Mouse (Mus musculus): ENCODE data around the gene Gm4969. TPM values are rescaled to one million over a fixed set of nuclear protein-coding genes. Genes with fewer than 3 reads are reported as not detected.
A peak's percentile ranks its signal among the peaks of the same experiment; 100 is the strongest.

Gene Gm4969
- polyA plus RNA-seq, 1 experiment = 16.4 TPM

GRCm38 (mm10) chr7:19136673-19137334 lies 18.6 kb upstream of the Gm4969 start:
- H3K27me3 ChIP-seq (ENCODE audit: control insufficient read depth, insufficient read depth, low read length) = no peaks in the 10 kb centered on the region
- peaks cover 4% of the 10 kb centered on the region; the same call in 1 of the 2 replicates for H3K36me3 ChIP-seq (ENCODE audit: control insufficient read depth, insufficient read depth, low read length)
- no peak overlapping the region for H3K27ac ChIP-seq (ENCODE audit: control insufficient read depth, insufficient read depth, low read depth, low read length)
- H3K4me1 ChIP-seq (ENCODE audit: control insufficient read depth, insufficient read depth, low read length) = peaks cover under 1% of the 10 kb centered on the region; the same call in 1 of the 2 replicates
- H3K4me3 ChIP-seq (ENCODE audit: control insufficient read depth, low read depth, low read length) = no peak overlapping the region
- TF ChIP-seq CTCF (IDR thresholded peaks at IDR 0.05; ENCODE audit: control insufficient read depth, insufficient read depth, insufficient replicate concordance, low read depth, low read length) (no peak), POLR2A (IDR thresholded peaks at IDR 0.05; ENCODE audit: control insufficient read depth, low read depth, low read length) (no peak)

- peaks cover 3% of the 10 kb centered on the region; the same call in 1 of the 2 replicates for H3K36me3 ChIP-seq (ENCODE audit: control insufficient read depth, insufficient read depth, low read length)
- H3K27ac ChIP-seq (ENCODE audit: control insufficient read depth, insufficient read depth, low read depth, low read length) = no peak overlapping the region
- H3K4me1 ChIP-seq (ENCODE audit: control insufficient read depth, insufficient read depth, low read length) = peaks cover 3% of the 10 kb centered on the region; the same call in 1 of the 2 replicates
- no peaks in the 10 kb centered on the region for H3K27me3 ChIP-seq (ENCODE audit: control insufficient read depth, insufficient read depth, low read length)
- TF ChIP-seq POLR2A (IDR thresholded peaks at IDR 0.05; ENCODE audit: control insufficient read depth, low read depth, low read length) = no peak
- TF ChIP-seq CTCF (IDR thresholded peaks at IDR 0.05; ENCODE audit: control insufficient read depth, insufficient read depth, insufficient replicate concordance, low read depth, low read length) = no peak
- H3K4me3 ChIP-seq (ENCODE audit: control insufficient read depth, low read depth, low read length) = no peak overlapping the region
Measured at GRCm38 (mm10) chr7:19136168-19136567, 18.0 kb upstream of the Gm4969 start.

GRCm38 (mm10) chr7:19131324-19131848 lies 13.2 kb upstream of the Gm4969 start:
- H3K4me3 ChIP-seq (ENCODE audit: control insufficient read depth, low read depth, low read length) = peak overlapping the region; percentile 85
- H3K27ac ChIP-seq (ENCODE audit: control insufficient read depth, insufficient read depth, low read depth, low read length) = peak overlapping the region; percentile 86
- TF ChIP-seq POLR2A (IDR thresholded peaks at IDR 0.05; ENCODE audit: control insufficient read depth, low read depth, low read length) = peak; percentile 42; the same call in 1 of the 2 replicates
- TF ChIP-seq CTCF (IDR thresholded peaks at IDR 0.05; ENCODE audit: control insufficient read depth, insufficient read depth, insufficient replicate concordance, low read depth, low read length) = peak; percentile 76
- peaks cover 10% of the 10 kb centered on the region; the same call in 1 of the 2 replicates for H3K4me1 ChIP-seq (ENCODE audit: control insufficient read depth, insufficient read depth, low read length)
- H3K27me3 ChIP-seq (ENCODE audit: control insufficient read depth, insufficient read depth, low read length) = no peaks in the 10 kb centered on the region
- no peaks in the 10 kb centered on the region for H3K36me3 ChIP-seq (ENCODE audit: control insufficient read depth, insufficient read depth, low read length)

- peak overlapping the region; percentile 86 for H3K27ac ChIP-seq (ENCODE audit: control insufficient read depth, insufficient read depth, low read depth, low read length)
- H3K4me1 ChIP-seq (ENCODE audit: control insufficient read depth, insufficient read depth, low read length) = peaks cover 10% of the 10 kb centered on the region; the same call in 1 of the 2 replicates
- peak overlapping the region; percentile 85 for H3K4me3 ChIP-seq (ENCODE audit: control insufficient read depth, low read depth, low read length)
- TF ChIP-seq CTCF (IDR thresholded peaks at IDR 0.05; ENCODE audit: control insufficient read depth, insufficient read depth, insufficient replicate concordance, low read depth, low read length) (no peak), POLR2A (IDR thresholded peaks at IDR 0.05; ENCODE audit: control insufficient read depth, low read depth, low read length) (no peak)
- H3K27me3 ChIP-seq (ENCODE audit: control insufficient read depth, insufficient read depth, low read length) = no peaks in the 10 kb centered on the region
- no peaks in the 10 kb centered on the region for H3K36me3 ChIP-seq (ENCODE audit: control insufficient read depth, insufficient read depth, low read length)
Measured at GRCm38 (mm10) chr7:19130657-19131056, 12.5 kb upstream of the Gm4969 start.

GRCm38 (mm10) chr7:19129396-19129795 lies 11.2 kb upstream of the Gm4969 start:
- no peak overlapping the region for H3K27ac ChIP-seq (ENCODE audit: control insufficient read depth, insufficient read depth, low read depth, low read length)
- no peak overlapping the region for H3K4me3 ChIP-seq (ENCODE audit: control insufficient read depth, low read depth, low read length)
- TF ChIP-seq POLR2A (IDR thresholded peaks at IDR 0.05; ENCODE audit: control insufficient read depth, low read depth, low read length) (no peak), CTCF (IDR thresholded peaks at IDR 0.05; ENCODE audit: control insufficient read depth, insufficient read depth, insufficient replicate concordance, low read depth, low read length) (no peak)
- no peaks in the 10 kb centered on the region for H3K36me3 ChIP-seq (ENCODE audit: control insufficient read depth, insufficient read depth, low read length)
- peaks cover 10% of the 10 kb centered on the region; the same call in 1 of the 2 replicates for H3K4me1 ChIP-seq (ENCODE audit: control insufficient read depth, insufficient read depth, low read length)
- H3K27me3 ChIP-seq (ENCODE audit: control insufficient read depth, insufficient read depth, low read length) = no peaks in the 10 kb centered on the region

GRCm38 (mm10) chr7:19127744-19128143 lies 9.6 kb upstream of the Gm4969 start:
- peaks cover 10% of the 10 kb centered on the region; the same call in 1 of the 2 replicates for H3K4me1 ChIP-seq (ENCODE audit: control insufficient read depth, insufficient read depth, low read length)
- H3K27ac ChIP-seq (ENCODE audit: control insufficient read depth, insufficient read depth, low read depth, low read length) = no peak overlapping the region
- no peaks in the 10 kb centered on the region for H3K36me3 ChIP-seq (ENCODE audit: control insufficient read depth, insufficient read depth, low read length)
- no peak for TF ChIP-seq POLR2A (IDR thresholded peaks at IDR 0.05; ENCODE audit: control insufficient read depth, low read depth, low read length)
- TF ChIP-seq CTCF (IDR thresholded peaks at IDR 0.05; ENCODE audit: control insufficient read depth, insufficient read depth, insufficient replicate concordance, low read depth, low read length) = no peak
- no peak overlapping the region for H3K4me3 ChIP-seq (ENCODE audit: control insufficient read depth, low read depth, low read length)
- H3K27me3 ChIP-seq (ENCODE audit: control insufficient read depth, insufficient read depth, low read length) = no peaks in the 10 kb centered on the region

GRCm38 (mm10) chr7:19124713-19125112 lies 6.5 kb upstream of the Gm4969 start:
- peaks cover 3% of the 10 kb centered on the region for H3K4me1 ChIP-seq (ENCODE audit: control insufficient read depth, insufficient read depth, low read length)
- TF ChIP-seq CTCF (IDR thresholded peaks at IDR 0.05; ENCODE audit: control insufficient read depth, insufficient read depth, insufficient replicate concordance, low read depth, low read length) = no peak
- no peak for TF ChIP-seq POLR2A (IDR thresholded peaks at IDR 0.05; ENCODE audit: control insufficient read depth, low read depth, low read length)
- H3K36me3 ChIP-seq (ENCODE audit: control insufficient read depth, insufficient read depth, low read length) = no peaks in the 10 kb centered on the region
- H3K4me3 ChIP-seq (ENCODE audit: control insufficient read depth, low read depth, low read length) = no peak overlapping the region
- H3K27ac ChIP-seq (ENCODE audit: control insufficient read depth, insufficient read depth, low read depth, low read length) = no peak overlapping the region
- H3K27me3 ChIP-seq (ENCODE audit: control insufficient read depth, insufficient read depth, low read length) = no peaks in the 10 kb centered on the region
